9 mouse cellular contexts compared by ENCODE assay signal in the genomic region with DNA sequence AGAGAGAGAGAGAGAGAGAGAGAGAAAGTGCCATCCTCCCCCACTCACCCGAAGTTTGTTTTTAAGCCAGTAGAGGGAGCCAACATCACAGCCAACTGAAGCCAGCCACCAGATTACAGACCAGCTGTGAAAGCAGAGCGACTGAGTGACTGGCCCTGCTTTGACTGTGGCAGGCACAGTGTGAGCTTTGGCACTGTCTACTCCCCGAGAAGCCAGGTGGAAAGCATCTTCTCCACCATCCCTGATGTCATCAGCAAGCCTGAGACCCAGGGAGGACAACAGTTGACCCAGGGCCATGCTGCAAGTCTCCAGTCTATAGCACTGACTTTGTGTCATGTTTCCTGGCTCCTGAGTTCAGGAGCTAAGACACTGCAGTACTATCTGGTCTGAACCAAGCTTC. TPM values are rescaled to one million over a fixed set of nuclear protein-coding genes. Genes with fewer than 3 reads are reported as not detected.
DNase-seq lines count a peak whose midpoint lies in the region; ATAC-seq and TF ChIP-seq lines count a peak whose summit lies in the region.
"Had no signal": no experiment of that assay in that cellular context is flagged by ENCODE, and none has a peak within 500 bp of the region (broad histone marks: within the 10 kb centered on the region; RNA-seq: fewer than 3 reads in every experiment).

No protein-coding gene starts in this region.

- no peak overlapping the region for H3K27ac ChIP-seq in cortical plate, adult 2 months (ENCODE audit: insufficient read depth, low read length)
- no peak overlapping the region for H3K27ac ChIP-seq in intestine, embryonic 15.5 days

- intact Hi-C loops in gastrocnemius, postnatal 14 days (cut with DNase I; ENCODE audit: low total_unique reads): loop anchor here (2.0 kb wide), 1 partner anchor 80 kb away; no protein-coding TSS in a partner anchor
- intact Hi-C loops in left cerebral cortex, postnatal 10 days (cut with DNase I): loop anchor here (1.0 to 10.0 kb wide), 3 partner anchors 78 to 510 kb away; a partner anchor contains a TSS

- peak; percentile 78 for DNase-seq in adrenal gland, adult 2 months
- DNase-seq in gastrocnemius, postnatal 14 days: peak; percentile 57
- peak; percentile 75 to 80 for DNase-seq in left cerebral cortex, postnatal 10 days (ENCODE audit: extremely low spot score in 1 of 2, low spot score in 2 of 2)
- DNase-seq in right cerebral cortex, postnatal 25 days: peak; percentile 59
- no peak for DNase-seq in natural killer cell, adult 2 months (ENCODE audit: low spot score in 2 of 2)

- H3K9me3 ChIP-seq in intestine, embryonic 15.5 days: no peaks in the 10 kb centered on the region

- no peak overlapping the region for H3K4me2 ChIP-seq in intestine, embryonic 15.5 days (replicated peaks)

- TF ChIP-seq POLR2A in cortical plate, adult 2 months (IDR thresholded peaks at IDR 0.05; ENCODE audit: extremely low read depth, insufficient read depth, low read length): no peak

- H3K4me1 ChIP-seq in cortical plate, adult 2 months (ENCODE audit: control insufficient read depth, insufficient read depth, low read length): no peaks in the 10 kb centered on the region; the same call in 1 of the 2 replicates
- 0 out of 2 replicates have a peak, but pooled peaks cover 3% of the 10 kb centered on the region for H3K4me1 ChIP-seq in intestine, embryonic 15.5 days (replicated peaks)

- WGBS in intestine, embryonic 15.5 days: 2% methylated on average over 3 of the region's 3 CpGs

- no peak overlapping the region for H3K9ac ChIP-seq in intestine, embryonic 15.5 days

- ATAC-seq in intestine, embryonic 15.5 days: peak; percentile 85
- peak; percentile 89 for ATAC-seq in megakaryocyte progenitor cell, adult 5-6 weeks (replicated peaks; ENCODE audit: poor library complexity)

- no peaks in the 10 kb centered on the region for H3K27me3 ChIP-seq in intestine, embryonic 15.5 days (replicated peaks)

- H3K4me3 ChIP-seq in cortical plate, adult 2 months (ENCODE audit: insufficient read depth, low read length): no peak overlapping the region
- H3K4me3 ChIP-seq in intestine, embryonic 15.5 days (replicated peaks): no peak overlapping the region
- H3K4me3 ChIP-seq: myocyte had no signal

- TF ChIP-seq CTCF in cortical plate, adult 2 months (IDR thresholded peaks at IDR 0.05; ENCODE audit: extremely low read depth, insufficient read depth, low read length): peak; percentile 89

- peaks cover 2% of the 10 kb centered on the region; the same call in 1 of the 2 replicates for H3K36me3 ChIP-seq in intestine, embryonic 15.5 days

RNA-seq across cellular contexts. Expression of a gene that starts 20.2 kb away (rescaled TPM):
- not detected for total RNA-seq in adrenal gland, adult 2 months (2021)
- polyA plus RNA-seq in adrenal gland, adult 2 months (2012; rRNA removed): not detected in 2 replicates
- 0.28 and 0.38 TPM in 2 replicates for polyA plus RNA-seq in cortical plate, adult 2 months (2012; rRNA removed)
- under 1 TPM; 0.51 to 0.84 TPM for total RNA-seq in gastrocnemius, postnatal 14 days (2021)
- 0.11 TPM in 1 of 2 replicates, not detected in the other for polyA plus RNA-seq in intestine, embryonic 15.5 days (2015; fragmentation: Nextera tagmentation; extraction: Ambion mirVana)
- under 1 TPM; 0.36 to 0.47 TPM for total RNA-seq in left cerebral cortex, postnatal 10 days (2021)
- total RNA-seq in megakaryocyte progenitor cell, adult 5-6 weeks (2015): not detected in 2 replicates
- total RNA-seq in megakaryocyte progenitor cell, adult 5-6 weeks (2017): not detected in 2 replicates

RNA-seq across cellular contexts. Expression of a gene that starts 22.7 kb away (rescaled TPM):
- total RNA-seq in adrenal gland, adult 2 months (2021): 100 to 1,000 TPM; 111 to 120 TPM
- 67.0 and 96.3 TPM in 2 replicates for polyA plus RNA-seq in adrenal gland, adult 2 months (2012; rRNA removed)
- polyA plus RNA-seq in cortical plate, adult 2 months (2012; rRNA removed): 12.3 and 13.4 TPM in 2 replicates
- total RNA-seq in gastrocnemius, postnatal 14 days (2021): 1 to 10 TPM; 8.1 to 8.2 TPM
- polyA plus RNA-seq in intestine, embryonic 15.5 days (2015; fragmentation: Nextera tagmentation; extraction: Ambion mirVana): 27.7 and 28.5 TPM in 2 replicates
- total RNA-seq in left cerebral cortex, postnatal 10 days (2021): 10 to 100 TPM in 1 of 2 experiments, 1 to 10 TPM in 1; 9.5 to 10.7 TPM
- total RNA-seq in megakaryocyte progenitor cell, adult 5-6 weeks (2015): 8.7 and 12.8 TPM in 2 replicates
- 6.1 and 6.3 TPM in 2 replicates for total RNA-seq in megakaryocyte progenitor cell, adult 5-6 weeks (2017)

RNA-seq across cellular contexts. Expression of a gene that starts 29.8 kb away (rescaled TPM):
- total RNA-seq in adrenal gland, adult 2 months (2021): under 1 TPM; 0.12 to 0.14 TPM
- not detected in 2 replicates for polyA plus RNA-seq in adrenal gland, adult 2 months (2012; rRNA removed)
- polyA plus RNA-seq in cortical plate, adult 2 months (2012; rRNA removed): 0.25 and 0.29 TPM in 2 replicates
- not detected for total RNA-seq in gastrocnemius, postnatal 14 days (2021)
- not detected in 2 replicates for polyA plus RNA-seq in intestine, embryonic 15.5 days (2015; fragmentation: Nextera tagmentation; extraction: Ambion mirVana)
- total RNA-seq in left cerebral cortex, postnatal 10 days (2021): under 1 TPM in 1 of 2 experiments, not detected in 1; 0.15 TPM
- not detected in 2 replicates for total RNA-seq in megakaryocyte progenitor cell, adult 5-6 weeks (2015)
- not detected in 2 replicates for total RNA-seq in megakaryocyte progenitor cell, adult 5-6 weeks (2017)

RNA-seq across cellular contexts. Expression of a gene that starts 48.8 kb away (rescaled TPM):
- under 1 TPM; 0.40 to 0.48 TPM for total RNA-seq in adrenal gland, adult 2 months (2021)
- not detected in 2 replicates for polyA plus RNA-seq in adrenal gland, adult 2 months (2012; rRNA removed)
- 0.04 and 0.17 TPM in 2 replicates for polyA plus RNA-seq in cortical plate, adult 2 months (2012; rRNA removed)
- under 1 TPM in 1 of 2 experiments, not detected in 1; 0.04 TPM for total RNA-seq in gastrocnemius, postnatal 14 days (2021)
- 9.2 and 11.6 TPM in 2 replicates for polyA plus RNA-seq in intestine, embryonic 15.5 days (2015; fragmentation: Nextera tagmentation; extraction: Ambion mirVana)
- total RNA-seq in left cerebral cortex, postnatal 10 days (2021): under 1 TPM; 0.28 to 0.39 TPM
- total RNA-seq in megakaryocyte progenitor cell, adult 5-6 weeks (2015): not detected in 2 replicates
- not detected in 2 replicates for total RNA-seq in megakaryocyte progenitor cell, adult 5-6 weeks (2017)
- polyA plus RNA-seq: myocyte had no signal

Comparison
In these comparisons a context has a peak if more than half of its experiments do, and no peak if none do; other contexts are left out.
1. DNase-seq: peak in adrenal gland, adult 2 months (single experiment), gastrocnemius, postnatal 14 days (single experiment), left cerebral cortex, postnatal 10 days (2 of 2) and right cerebral cortex, postnatal 25 days (single experiment); none in natural killer cell, adult 2 months (0 of 2).
2. RNA of a gene that starts 22.7 kb away (total RNA-seq): 111 to 120 TPM in adrenal gland, adult 2 months; 6.1 to 12.8 TPM in megakaryocyte progenitor cell, adult 5-6 weeks, 9.5 to 10.7 TPM in left cerebral cortex, postnatal 10 days and 8.1 to 8.2 TPM in gastrocnemius, postnatal 14 days; every median in the first group is over 4 times any median in the second.